Mouse (Mus musculus): ENCODE data around the gene Wdr54.

The Wdr54 gene

GRCm38 (mm10) chr6:83156259-83156684, at the start of gene Wdr54, which contains the start of gene 1700003E16Rik:
Gene Wdr54, minus strand, starts transcription at chr6:83156397.
Gene 1700003E16Rik, plus strand, starts transcription at chr6:83156404.
- peak; percentile 80 for DNase-seq (ENCODE audit: low read depth, low spot score)

GRCm38 (mm10) chr6:83205851-83206250, 49.7 kb upstream of the Wdr54 start:
- no peak for DNase-seq (ENCODE audit: low read depth, low spot score)

GRCm38 (mm10) chr6:83203320-83203719, 47.1 kb upstream of the Wdr54 start:
- no peak for DNase-seq (ENCODE audit: low read depth, low spot score)

DNA sequence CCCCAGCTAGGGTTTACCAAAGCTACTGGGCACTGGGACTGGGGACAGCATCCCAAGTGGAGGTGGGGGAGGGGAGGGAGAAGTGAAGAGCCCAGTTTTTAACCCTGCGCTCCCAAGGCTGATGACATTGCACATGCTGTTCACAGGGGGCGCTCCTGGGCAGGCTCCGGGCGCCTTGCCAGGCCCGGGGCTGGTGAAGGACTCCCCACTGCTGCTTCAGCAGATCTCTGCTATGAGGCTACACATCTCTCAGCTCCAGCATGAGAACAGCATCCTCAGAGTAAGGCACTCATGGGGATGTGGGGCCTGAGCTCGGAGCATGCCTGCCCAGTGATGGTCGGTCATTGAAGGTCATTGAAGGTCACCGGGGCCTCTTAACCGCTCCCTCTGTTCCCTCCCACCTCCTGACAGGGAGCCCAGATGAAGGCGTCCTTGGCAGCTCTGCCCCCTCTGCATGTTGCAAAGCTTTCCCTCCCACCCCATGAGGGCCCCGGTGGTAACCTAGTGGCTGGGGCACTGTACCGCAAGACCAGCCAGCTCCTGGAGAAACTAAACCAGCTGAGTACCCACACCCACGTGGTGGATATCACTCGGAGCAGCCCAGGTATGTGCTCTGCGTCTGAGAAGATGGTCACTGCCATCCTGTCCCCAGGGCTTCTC, 41.3 kb upstream of the Wdr54 start:
- DNase-seq (ENCODE audit: low read depth, low spot score) = peak; percentile 71

DNA sequence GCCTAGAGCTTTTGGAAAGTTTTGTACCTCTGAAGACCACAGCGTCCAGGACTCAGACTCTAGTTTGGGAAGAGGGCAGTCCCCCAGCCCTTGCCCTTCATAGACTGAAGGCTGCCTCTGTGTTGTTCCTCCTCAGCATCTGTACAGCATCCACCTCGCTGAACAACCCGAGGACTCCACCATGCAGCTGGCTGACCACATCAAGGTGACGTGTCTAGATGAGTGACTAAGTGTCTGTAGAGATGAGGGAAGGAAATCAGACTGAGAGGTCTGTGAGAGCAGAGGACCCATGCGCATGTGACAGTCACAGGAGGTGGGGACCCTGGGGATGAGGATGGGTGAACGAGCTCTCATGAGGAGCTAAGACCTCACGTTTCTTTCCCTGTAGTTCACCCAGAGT, 37.4 kb upstream of the Wdr54 start:
- no peak for DNase-seq (ENCODE audit: low read depth, low spot score)

GRCm38 (mm10) chr6:83186946-83187345, 30.7 kb upstream of the Wdr54 start:
- no peak for DNase-seq (ENCODE audit: low read depth, low spot score)

DNA sequence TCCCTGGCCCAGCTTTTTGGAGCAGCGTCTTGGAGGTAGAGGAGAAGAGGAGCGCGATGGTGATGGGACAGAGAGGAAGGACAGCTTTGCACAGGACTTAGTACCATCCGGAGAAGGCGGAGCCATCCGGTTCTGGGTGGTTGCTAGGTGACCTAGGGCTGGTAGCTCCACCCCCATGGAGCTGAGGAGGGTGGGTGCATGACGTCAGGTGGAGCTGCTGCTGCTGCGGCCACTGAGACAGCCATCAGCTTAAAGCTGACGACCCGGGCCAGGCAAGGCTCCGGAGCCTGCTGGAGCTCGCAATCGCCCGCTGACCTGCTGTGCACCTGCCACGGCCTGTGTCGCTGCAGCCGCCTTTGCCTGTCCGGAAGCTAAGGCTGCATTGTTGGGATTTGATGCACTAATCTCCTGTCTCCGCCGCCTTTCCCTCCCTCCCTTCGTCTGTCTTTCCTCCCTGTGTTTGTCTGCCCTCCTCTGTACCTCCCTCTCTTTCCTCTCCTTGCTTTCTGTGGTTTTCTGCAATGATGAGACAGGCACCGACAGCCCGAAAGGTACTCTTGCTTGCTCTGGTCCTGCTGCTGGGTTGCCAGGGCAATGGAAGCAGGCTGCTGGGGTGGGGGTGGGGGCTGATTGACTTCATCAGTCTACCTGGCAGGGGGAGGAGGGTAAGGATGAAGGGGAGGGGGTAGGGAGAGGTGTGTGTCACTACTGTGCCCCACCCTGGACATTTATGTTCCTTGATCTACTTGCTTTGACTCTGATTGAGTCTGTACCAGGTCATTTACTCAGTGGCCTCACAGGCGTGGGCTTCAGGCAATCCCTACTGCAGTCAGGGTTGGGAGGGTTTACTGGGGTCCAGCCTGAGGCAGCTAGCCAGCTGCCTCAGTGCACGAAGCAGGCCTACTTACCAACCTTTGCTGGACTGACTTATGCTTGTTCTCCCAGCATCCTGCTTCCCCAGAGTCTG, 30.0 kb upstream of the Wdr54 start:
- DNase-seq (ENCODE audit: low read depth, low spot score) = peak; percentile 81

- DNase-seq (ENCODE audit: low read depth, low spot score) = peak; percentile 33
These were observed 28.8 kb upstream of the Wdr54 start for GRCm38 (mm10) chr6:83184858-83185435.

GRCm38 (mm10) chr6:83180605-83181004, 24.4 kb upstream of the Wdr54 start:
- no peak for DNase-seq (ENCODE audit: low read depth, low spot score)

GRCm38 (mm10) chr6:83179390-83180117, 23.4 kb upstream of the Wdr54 start:
- no peak for DNase-seq (ENCODE audit: low read depth, low spot score)

- DNase-seq (ENCODE audit: low read depth, low spot score) = no peak
These were observed 19.8 kb upstream of the Wdr54 start for GRCm38 (mm10) chr6:83175996-83176395.

DNA sequence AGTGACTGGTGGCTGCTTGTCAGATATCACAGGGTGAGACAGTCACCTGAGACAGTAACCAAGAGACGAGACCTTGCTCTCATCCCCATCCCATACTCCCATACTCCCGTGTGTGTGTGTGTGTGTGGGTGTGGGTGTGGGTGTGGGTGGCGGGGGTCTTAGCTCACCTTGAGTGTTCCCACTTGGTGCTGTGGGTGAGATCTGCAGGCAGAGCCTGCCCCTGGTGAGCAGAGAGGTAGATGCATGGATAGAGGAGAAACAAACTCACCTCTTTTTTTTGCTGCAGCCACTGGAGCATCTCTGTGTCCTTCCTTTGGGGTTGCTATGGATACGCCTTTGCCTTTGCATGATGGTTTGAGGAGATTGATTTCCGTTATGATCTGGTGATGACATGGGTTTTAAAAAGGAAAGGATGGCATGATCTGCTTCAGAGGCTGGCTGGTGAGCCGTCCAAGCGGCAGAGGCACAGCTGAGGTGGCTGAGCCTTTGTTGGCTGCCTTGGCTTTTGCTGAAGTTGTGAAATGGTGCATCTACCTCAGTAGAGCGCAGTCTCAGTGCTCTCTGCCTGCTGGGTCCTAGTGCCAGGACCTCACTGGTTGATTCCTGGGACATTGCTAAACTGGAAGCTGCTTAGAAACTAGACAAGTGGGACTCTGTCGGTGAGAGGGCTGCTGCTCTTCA, 16.2 kb upstream of the Wdr54 start:
- DNase-seq (ENCODE audit: low read depth, low spot score) = no peak

DNA sequence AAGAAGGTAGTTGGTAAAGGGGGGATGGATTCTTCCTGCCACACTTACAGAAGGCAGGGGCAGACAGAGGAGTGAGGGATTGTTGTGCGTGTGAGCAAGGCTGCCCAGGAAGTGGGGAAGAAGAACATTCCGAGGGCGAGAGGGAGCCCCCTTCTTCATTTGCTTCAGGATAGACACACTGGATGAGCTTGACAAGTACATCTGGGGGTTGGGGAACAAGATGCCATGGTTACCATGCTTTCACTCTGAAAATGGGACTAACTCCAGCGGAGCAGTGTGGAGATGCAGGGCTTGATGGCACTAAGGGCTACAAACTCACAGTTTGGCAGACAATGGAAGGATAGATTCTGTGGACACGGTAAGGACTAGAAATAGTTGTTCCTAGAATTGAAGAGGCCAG, 14.9 kb upstream of the Wdr54 start:
- DNase-seq (ENCODE audit: low read depth, low spot score) = no peak

- DNase-seq (ENCODE audit: low read depth, low spot score) = no peak
These were observed 13.7 kb upstream of the Wdr54 start for GRCm38 (mm10) chr6:83169872-83170271.

- DNase-seq (ENCODE audit: low read depth, low spot score) = peak; percentile 32
These were observed 10.0 kb upstream of the Wdr54 start for GRCm38 (mm10) chr6:83166243-83166630.

DNA sequence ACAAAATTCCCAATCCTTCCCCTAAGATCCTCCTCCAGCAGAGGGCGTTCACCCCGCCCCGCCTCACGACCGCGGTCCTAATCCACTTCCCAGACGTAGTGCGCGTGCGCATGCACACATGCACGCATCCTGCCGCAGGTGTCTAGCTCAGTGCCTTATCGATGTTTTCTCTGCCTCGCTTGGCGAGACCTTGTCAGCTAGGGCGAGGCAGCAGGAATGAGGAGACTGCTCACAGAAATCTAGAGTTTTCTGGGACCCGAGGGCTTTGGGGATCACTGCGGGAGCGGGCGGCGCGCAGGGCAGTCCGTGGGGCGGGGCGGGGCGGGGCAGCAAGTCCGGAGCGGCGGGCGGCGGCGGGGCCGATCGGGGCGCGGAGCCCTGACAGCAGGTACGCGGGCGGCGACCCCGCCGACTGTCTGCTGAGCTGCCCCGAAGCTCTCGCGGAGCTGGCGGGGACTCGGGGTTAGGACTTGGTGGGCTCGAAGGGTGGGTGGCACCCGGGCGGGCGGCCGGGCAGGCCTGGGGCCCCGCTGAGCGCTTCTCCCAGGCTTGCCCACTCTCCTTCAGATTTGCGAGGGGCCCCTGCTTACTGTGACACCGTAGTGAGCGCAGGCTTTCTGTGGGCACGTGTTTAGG, 9.5 kb upstream of the Wdr54 start, which contains the start of gene Dctn1:
Dctn1 (plus strand) TSS at position 314 of the 636 bp plus-strand sequence.
- peak; percentile 96 for DNase-seq (ENCODE audit: low read depth, low spot score)

GRCm38 (mm10) chr6:83165026-83165606, 8.9 kb upstream of the Wdr54 start:
- no peak for DNase-seq (ENCODE audit: low read depth, low spot score)

DNA sequence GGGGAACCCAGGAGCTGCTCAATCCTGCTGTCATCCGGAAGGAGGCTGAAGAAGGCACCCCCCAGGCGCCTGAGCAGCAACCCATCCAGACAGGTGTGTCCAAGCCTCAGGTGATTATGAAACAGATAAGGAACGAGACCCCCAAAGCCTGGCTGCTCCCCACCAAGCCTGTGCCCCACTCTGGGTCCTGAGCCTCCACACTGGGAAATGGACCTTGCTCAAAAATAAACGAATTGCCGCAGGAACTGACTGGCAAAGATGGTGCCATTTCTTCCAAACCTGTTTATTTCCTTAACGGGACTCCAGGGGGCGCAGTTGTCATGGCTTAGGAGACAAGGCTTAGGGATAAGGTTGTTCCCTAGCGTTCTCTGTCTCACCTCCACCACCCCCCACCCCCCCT, 6.5 kb upstream of the Wdr54 start:
- peak; percentile 91 for DNase-seq (ENCODE audit: low read depth, low spot score)

DNA sequence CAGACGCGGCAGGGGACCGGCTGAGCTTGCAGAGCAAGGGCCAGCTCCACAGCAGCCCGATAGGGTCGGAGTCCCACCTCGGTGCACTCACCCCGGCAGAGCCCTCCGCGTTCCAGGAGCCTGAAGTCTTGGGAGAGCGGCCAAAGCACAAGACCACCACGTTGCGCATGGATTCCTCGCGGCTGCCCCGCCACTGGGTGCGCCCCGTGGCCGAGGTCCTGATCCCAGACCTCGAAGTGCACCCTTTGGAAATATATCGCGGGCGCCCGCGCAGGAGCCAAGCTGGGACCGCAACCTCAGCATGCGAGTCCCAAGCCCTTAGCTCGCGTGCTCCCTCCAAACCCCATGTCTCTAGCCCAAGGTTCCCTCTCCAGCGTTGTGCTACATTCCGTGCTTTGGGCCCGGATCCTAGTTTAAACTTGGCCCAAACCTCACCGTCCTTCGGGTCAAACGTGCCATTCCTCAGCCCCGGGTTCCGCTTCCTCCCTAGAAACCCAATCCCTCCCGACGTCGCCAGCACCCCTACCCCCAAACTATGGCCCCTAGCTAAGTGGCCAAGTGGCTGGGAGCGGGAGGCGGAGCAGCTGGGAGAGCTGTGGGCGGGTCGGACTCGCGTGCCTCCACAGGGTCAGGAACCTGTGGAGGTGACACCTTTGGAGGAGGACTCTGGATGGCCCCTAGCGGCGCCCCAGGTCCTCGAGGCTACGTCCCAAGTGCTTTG, 5.9 kb upstream of the Wdr54 start:
- DNase-seq (ENCODE audit: low read depth, low spot score) = peak; percentile 78
